Mouse (Mus musculus) left cerebral cortex, adult 2 months (tissue): ENCODE measurements at regions not wholly inside any gene's neighbourhood (a gene's known extent, or its start where the extent isn't known, plus 50 kb on each side); places are given as distances from the start of the nearest gene placed in this dataset.

Experiments
- DNase-seq, 2 experiments: peaks; one replicate each; pipeline ENCODE4 v3.0.0; 2021 to 2022; ENCODE audit warnings: low spot score in 2 of 2, mixed read lengths in 1 of 2; ENCODE audit errors: extremely low spot score in 1 of 2
- H3K27ac ChIP-seq: fragments of 200-600 bp; 2 replicates; pipeline ENCODE4 v1.8.1; 2022
- H3K4me3 ChIP-seq: fragments of 200-600 bp; 2 replicates; pipeline ENCODE4 v1.8.1; 2022
- CTCF ChIP-seq: fragments of 200-600 bp; IDR thresholded peaks from 2 replicates; pipeline ENCODE4 v1.8.1; 2022; ENCODE audit warnings: antibody characterized with exemption, mild to moderate bottlenecking, moderate library complexity
- intact Hi-C: fragments of 180-260 bp; cut with DNase I; formaldehyde crosslinking; loops from one replicate; pipeline ENCODE4 v1.15.1; 2025

GRCm38 (mm10) chr12:95054887-95055286, 637.1 kb upstream of the Flrt2 start:
- TF ChIP-seq CTCF = no peak; the same call in 1 of the 2 replicates
- Histone ChIP-seq H3K4me3 (no peak overlapping the region), H3K27ac (no peak overlapping the region; the same call in 1 of the 2 replicates)
- intact Hi-C loops = loop anchor here (5.0 to 10.0 kb wide), 4 partner anchors 247 to 642 kb away; no protein-coding TSS in a partner anchor
- DNase-seq = no peak

- intact Hi-C loops = loop anchor here (5.0 to 10.0 kb wide), 4 partner anchors 245 to 640 kb away; no protein-coding TSS in a partner anchor
- peak in 1 of 2 experiments; percentile 13 for DNase-seq
- Histone ChIP-seq H3K27ac (no peak overlapping the region), H3K4me3 (no peak overlapping the region)
- TF ChIP-seq CTCF = no peak
Measured at GRCm38 (mm10) chr12:95056926-95057325, 635.1 kb upstream of the Flrt2 start.

GRCm38 (mm10) chr12:95059396-95059795, 632.6 kb upstream of the Flrt2 start:
- H3K4me3 ChIP-seq = no peak overlapping the region
- TF ChIP-seq CTCF = no peak
- H3K27ac ChIP-seq = no peak overlapping the region
- intact Hi-C loops = loop anchor here (5.0 to 10.0 kb wide), 4 partner anchors 243 to 638 kb away; no protein-coding TSS in a partner anchor
- DNase-seq = no peak

- Histone ChIP-seq H3K27ac (no peak overlapping the region), H3K4me3 (no peak overlapping the region)
- no peak for DNase-seq
- intact Hi-C loops = no loop called here
- TF ChIP-seq CTCF = no peak
Measured at GRCm38 (mm10) chr12:95072307-95072706, 619.7 kb upstream of the Flrt2 start.

- H3K4me3 ChIP-seq = no peak overlapping the region
- TF ChIP-seq CTCF = no peak
- intact Hi-C loops = no loop called here
- no peak overlapping the region for H3K27ac ChIP-seq
- no peak for DNase-seq
Measured at GRCm38 (mm10) chr12:95119223-95119952, 572.6 kb upstream of the Flrt2 start.

GRCm38 (mm10) chr12:95132804-95133203, 559.2 kb upstream of the Flrt2 start:
- H3K4me3 ChIP-seq = no peak overlapping the region
- intact Hi-C loops = no loop called here
- no peak overlapping the region for H3K27ac ChIP-seq
- TF ChIP-seq CTCF = no peak
- no peak for DNase-seq

GRCm38 (mm10) chr12:95133482-95133881, 558.5 kb upstream of the Flrt2 start:
- no peak for TF ChIP-seq CTCF
- Histone ChIP-seq H3K4me3 (no peak overlapping the region), H3K27ac (no peak overlapping the region)
- no peak for DNase-seq
- intact Hi-C loops = no loop called here

GRCm38 (mm10) chr12:95138167-95138566, 553.9 kb upstream of the Flrt2 start:
- intact Hi-C loops = no loop called here
- DNase-seq = no peak
- TF ChIP-seq CTCF = no peak
- Histone ChIP-seq H3K27ac (no peak overlapping the region), H3K4me3 (no peak overlapping the region)

GRCm38 (mm10) chr12:95171051-95171450, 521.0 kb upstream of the Flrt2 start:
- no peak for TF ChIP-seq CTCF
- intact Hi-C loops = no loop called here
- Histone ChIP-seq H3K4me3 (no peak overlapping the region), H3K27ac (no peak overlapping the region)
- DNase-seq = peak in 1 of 2 experiments; percentile 11

GRCm38 (mm10) chr12:95173810-95174402, 518.1 kb upstream of the Flrt2 start:
- TF ChIP-seq CTCF = no peak
- H3K4me3 ChIP-seq = no peak overlapping the region
- no peak for DNase-seq
- H3K27ac ChIP-seq = no peak overlapping the region
- intact Hi-C loops = no loop called here

GRCm38 (mm10) chr12:95202486-95202885, 489.5 kb upstream of the Flrt2 start:
- no peak for DNase-seq
- H3K27ac ChIP-seq = no peak overlapping the region
- H3K4me3 ChIP-seq = no peak overlapping the region
- TF ChIP-seq CTCF = no peak
- intact Hi-C loops = no loop called here

- DNase-seq = no peak
- intact Hi-C loops = no loop called here
- Histone ChIP-seq H3K4me3 (no peak overlapping the region), H3K27ac (no peak overlapping the region)
- TF ChIP-seq CTCF = no peak
Measured at GRCm38 (mm10) chr12:95205081-95205480, 486.9 kb upstream of the Flrt2 start.
